ENCODE assay signal across 33 mouse cellular contexts in the genomic region with DNA sequence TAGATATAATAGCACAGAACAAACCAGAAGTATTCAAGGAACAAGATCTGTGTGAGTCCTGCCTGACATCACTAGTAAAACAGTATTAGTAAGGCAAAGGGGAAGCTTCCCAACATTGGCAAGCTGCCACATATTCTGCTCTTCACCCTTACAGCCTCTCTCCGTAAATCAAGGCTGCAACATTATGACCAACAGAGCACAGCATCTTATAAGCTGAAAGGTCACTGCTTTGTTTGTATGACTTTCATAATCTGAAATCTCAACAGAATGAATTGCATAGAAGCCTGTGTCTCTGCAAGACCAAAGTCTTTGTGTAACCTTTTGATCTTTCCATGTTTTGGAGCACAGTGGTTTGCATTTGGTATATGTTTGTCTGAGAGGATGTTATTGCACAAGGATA. TPM values are rescaled to one million over a fixed set of nuclear protein-coding genes. Genes with fewer than 3 reads are reported as not detected.
A peak's percentile ranks its signal among the peaks of the same experiment; 100 is the strongest.
DNase-seq lines count a peak whose midpoint lies in the region; ATAC-seq and TF ChIP-seq lines count a peak whose summit lies in the region.
"Had no signal": no experiment of that assay in that cellular context is flagged by ENCODE, and none has a peak within 500 bp of the region (broad histone marks: within the 10 kb centered on the region; RNA-seq: fewer than 3 reads in every experiment).

No protein-coding gene starts in this region.

- no peaks in the 10 kb centered on the region for H3K4me1 ChIP-seq in kidney, embryonic 15.5 days
- H3K4me1 ChIP-seq in limb, embryonic 14.5 days (ENCODE audit: control insufficient read depth, insufficient read depth, low read length), result no peaks in the 10 kb centered on the region
- no peaks in the 10 kb centered on the region for H3K4me1 ChIP-seq in limb, embryonic 10.5 days
- H3K4me1 ChIP-seq in MEL (ENCODE audit: control insufficient read depth in 1 of 2, insufficient read depth in 2 of 2, low read length in 2 of 2), result no peaks in the 10 kb centered on the region
- H3K4me1 ChIP-seq: embryonic facial prominence, embryonic 10.5 days; forebrain, embryonic 15.5 days; heart, embryonic 10.5 days; hindbrain, embryonic 15.5 days; intestine, embryonic 15.5 days; neural tube, embryonic 15.5 days had no signal

- peak; percentile 6 for DNase-seq in adrenal gland, postnatal 10 days
- no peak for DNase-seq in adrenal gland, adult 8-10 months
- no peak for DNase-seq in kidney, adult 9 months
- peak; percentile 2 for DNase-seq in limb, embryonic 14.5 days (ENCODE audit: low spot score)
- DNase-seq in limb, embryonic 10.5 days (ENCODE audit: low spot score), result no peak
- DNase-seq in MEL (ENCODE audit: low read depth, low spot score), result peak; percentile 57
- no peak for DNase-seq in heart, adult 11 months
- DNase-seq: cerebellum, adult 9-11 months; heart, postnatal 4 days; liver, postnatal 0 days; lung, postnatal 36 days; thymus, adult 2 months; thymus, postnatal 4 days had no signal

- TF ChIP-seq EP300 in MEL (IDR thresholded peaks at IDR 0.05; ENCODE audit: low read depth in 1 of 2, low read length in 2 of 2), result no peak

- 60% methylated on average over 1 of the region's 1 CpGs for WGBS in kidney, embryonic 15.5 days
- WGBS in limb, embryonic 14.5 days, result 52% methylated on average over 1 of the region's 1 CpGs
- WGBS in limb, embryonic 10.5 days, result 90% methylated on average over 1 of the region's 1 CpGs

- H3K36me3 ChIP-seq in kidney, embryonic 15.5 days, result no peaks in the 10 kb centered on the region
- H3K36me3 ChIP-seq in limb, embryonic 14.5 days (ENCODE audit: control insufficient read depth, insufficient read depth, low read length), result no peaks in the 10 kb centered on the region
- no peaks in the 10 kb centered on the region for H3K36me3 ChIP-seq in limb, embryonic 10.5 days
- H3K36me3 ChIP-seq in MEL (ENCODE audit: control insufficient read depth in 1 of 2, insufficient read depth in 2 of 2, low read length in 2 of 2), result no peaks in the 10 kb centered on the region
- H3K36me3 ChIP-seq: embryonic facial prominence, embryonic 10.5 days; forebrain, embryonic 15.5 days; heart, embryonic 10.5 days; hindbrain, embryonic 15.5 days; intestine, embryonic 15.5 days; neural tube, embryonic 15.5 days had no signal

- no peak for TF ChIP-seq CTCF in MEL (IDR thresholded peaks at IDR 0.05 in 2 of 3, conservative IDR thresholded peaks at IDR 0.05 in 1 of 3; ENCODE audit: control insufficient read depth in 1 of 3, insufficient read depth in 1 of 3, low read depth in 2 of 3, low read length in 3 of 3, poor library complexity in 1 of 3, severe bottlenecking in 1 of 3)

- H3K79me2 ChIP-seq in MEL (ENCODE audit: control insufficient read depth, insufficient read depth, low read length, poor library complexity), result no peaks in the 10 kb centered on the region

- peak; percentile 81 for ATAC-seq in kidney, embryonic 15.5 days (replicated peaks; ENCODE audit: low FRiP score)
- no peak for ATAC-seq in limb, embryonic 14.5 days (ENCODE audit: low FRiP score, low read depth)
- ATAC-seq: activated CD4-positive, CD25-positive, alpha-beta regulatory T cell, adult 4 months; CD4-positive, CD25-positive, alpha-beta regulatory T cell, adult 4 months; forebrain, embryonic 15.5 days; intestine, embryonic 15.5 days; liver, postnatal 0 days had no signal

- H3K27me3 ChIP-seq in kidney, embryonic 15.5 days, result no peaks in the 10 kb centered on the region
- no peaks in the 10 kb centered on the region for H3K27me3 ChIP-seq in limb, embryonic 14.5 days (ENCODE audit: control insufficient read depth, insufficient read depth, low read length)
- H3K27me3 ChIP-seq in limb, embryonic 10.5 days (ENCODE audit: low read depth, poor library complexity, severe bottlenecking), result no peaks in the 10 kb centered on the region
- H3K27me3 ChIP-seq in MEL (ENCODE audit: control insufficient read depth in 1 of 2, insufficient read depth in 2 of 2, low read length in 2 of 2), result no peaks in the 10 kb centered on the region
- H3K27me3 ChIP-seq: forebrain, embryonic 15.5 days; hindbrain, embryonic 15.5 days; intestine, embryonic 15.5 days; neural tube, embryonic 15.5 days had no signal

- no peak overlapping the region for H3K27ac ChIP-seq in kidney, embryonic 15.5 days
- H3K27ac ChIP-seq in limb, embryonic 14.5 days (replicated peaks; ENCODE audit: low read depth, low read length), result no peak overlapping the region
- no peak overlapping the region for H3K27ac ChIP-seq in limb, embryonic 10.5 days
- H3K27ac ChIP-seq in MEL (ENCODE audit: control insufficient read depth, low read depth, low read length), result no peak overlapping the region
- H3K27ac ChIP-seq: embryonic facial prominence, embryonic 10.5 days; forebrain, embryonic 15.5 days; heart, embryonic 10.5 days; hindbrain, embryonic 15.5 days; intestine, embryonic 15.5 days; layer of hippocampus, adult 2 months; neural tube, embryonic 15.5 days; stomach, postnatal 0 days had no signal

- no peaks in the 10 kb centered on the region for H3K9me3 ChIP-seq in kidney, embryonic 15.5 days (replicated peaks)
- H3K9me3 ChIP-seq in limb, embryonic 14.5 days (ENCODE audit: control insufficient read depth, low read length), result no peaks in the 10 kb centered on the region
- no peaks in the 10 kb centered on the region for H3K9me3 ChIP-seq in limb, embryonic 10.5 days (replicated peaks)
- no peaks in the 10 kb centered on the region for H3K9me3 ChIP-seq in MEL (replicated peaks; ENCODE audit: insufficient read depth, low read length)
- H3K9me3 ChIP-seq: embryonic facial prominence, embryonic 10.5 days; forebrain, embryonic 15.5 days; heart, embryonic 10.5 days; hindbrain, embryonic 15.5 days; intestine, embryonic 15.5 days; neural tube, embryonic 15.5 days had no signal

- TF ChIP-seq POLR2A in limb, embryonic 14.5 days (IDR thresholded peaks at IDR 0.05; ENCODE audit: borderline replicate concordance, extremely low read depth, insufficient read depth, insufficient read length), result no peak
- no peak for TF ChIP-seq POLR2A in MEL (IDR thresholded peaks at IDR 0.05; ENCODE audit: control insufficient read depth in 1 of 2, insufficient read depth in 1 of 2, low read depth in 1 of 2, low read length in 2 of 2, poor library complexity in 1 of 2)

- TF ChIP-seq RAD21 in MEL (IDR thresholded peaks at IDR 0.05; ENCODE audit: low read depth, low read length), result no peak

- no peak overlapping the region for H3K9ac ChIP-seq in kidney, embryonic 15.5 days
- H3K9ac ChIP-seq in limb, embryonic 14.5 days (ENCODE audit: low read depth, low read length, severe bottlenecking), result no peak overlapping the region
- no peak overlapping the region for H3K9ac ChIP-seq in MEL (ENCODE audit: control insufficient read depth, low read depth, low read length, poor library complexity, severe bottlenecking)
- H3K9ac ChIP-seq: forebrain, embryonic 15.5 days; hindbrain, embryonic 15.5 days; intestine, embryonic 15.5 days; liver, postnatal 0 days; neural tube, embryonic 15.5 days had no signal

- H3K4me3 ChIP-seq in kidney, embryonic 15.5 days (replicated peaks), result no peak overlapping the region
- H3K4me3 ChIP-seq in limb, embryonic 14.5 days (replicated peaks; ENCODE audit: low read length), result no peak overlapping the region
- no peak overlapping the region for H3K4me3 ChIP-seq in limb, embryonic 10.5 days
- no peak overlapping the region for H3K4me3 ChIP-seq in MEL (ENCODE audit: control insufficient read depth in 1 of 2, insufficient read depth in 1 of 2, low read depth in 2 of 2, low read length in 2 of 2)
- H3K4me3 ChIP-seq: embryonic facial prominence, embryonic 10.5 days; forebrain, embryonic 15.5 days; heart, embryonic 10.5 days; hindbrain, embryonic 15.5 days; intestine, embryonic 15.5 days; layer of hippocampus, adult 2 months; neural tube, embryonic 15.5 days had no signal

- no peak overlapping the region for H3K4me2 ChIP-seq in kidney, embryonic 15.5 days
- no peak overlapping the region for H3K4me2 ChIP-seq in limb, embryonic 14.5 days (replicated peaks; ENCODE audit: low read depth, low read length, severe bottlenecking)
- H3K4me2 ChIP-seq: forebrain, embryonic 15.5 days; hindbrain, embryonic 15.5 days; intestine, embryonic 15.5 days; liver, embryonic 11.5 days; neural tube, embryonic 15.5 days had no signal

TF ChIP-seq in MEL, 35 proteins besides CTCF, POLR2A, EP300 and RAD21:
- no peak for TF ChIP-seq TBP (IDR thresholded peaks at IDR 0.05; ENCODE audit: low read depth, low read length)
- no peak for TF ChIP-seq NELFE (IDR thresholded peaks at IDR 0.05; ENCODE audit: low read depth, low read length)
- TF ChIP-seq MAX (IDR thresholded peaks at IDR 0.05; ENCODE audit: low read length), result no peak

RNA-seq across cellular contexts. Expression of a gene that starts 51.1 kb away (rescaled TPM):
- not detected for total RNA-seq in adrenal gland, postnatal 10 days (2021)
- total RNA-seq in adrenal gland, adult 8-10 months (2022), result not detected
- polyA plus RNA-seq in kidney, embryonic 15.5 days (2015; fragmentation: Nextera tagmentation; extraction: Ambion mirVana), result not detected in 2 replicates
- not detected in 2 replicates for polyA plus RNA-seq in limb, embryonic 14.5 days (2012; rRNA removed)
- polyA plus RNA-seq in limb, embryonic 14.5 days (2014; fragmentation: Nextera tagmentation; extraction: Ambion mirVana), result not detected in 2 replicates
- not detected in 2 replicates for polyA plus RNA-seq in limb, embryonic 10.5 days (2016; fragmentation: Nextera tagmentation; extraction: Ambion mirVana)
- total RNA-seq in MEL (2012; rRNA removed), result not detected in 2 replicates
- not detected for polyA plus RNA-seq in MEL (2012; ENCODE audit: insufficient read depth in 1 of 2, insufficient read length in 2 of 2, low read depth in 1 of 2, low replicate concordance in 2 of 2, missing spikeins in 1 of 2)
- total RNA-seq: gastrocnemius, adult 8-10 months; heart, postnatal 4 days; layer of hippocampus, adult 2 months; layer of hippocampus, postnatal 25 days; megakaryocyte-erythroid progenitor cell, adult 5-6 weeks had no signal
- polyA plus RNA-seq: activated CD4-positive, CD25-positive, alpha-beta regulatory T cell, adult 4 months; CD4-positive, CD25-positive, alpha-beta regulatory T cell, adult 4 months; cortical plate, adult 2 months; embryonic facial prominence, embryonic 10.5 days; forebrain, embryonic 15.5 days; gonadal fat pad, adult 2 months; heart, embryonic 10.5 days; heart, embryonic 16.5 days; hindbrain, embryonic 15.5 days; intestine, embryonic 15.5 days; limb, embryonic 11.5 days; liver, embryonic 11.5 days; liver, postnatal 0 days; neural tube, embryonic 15.5 days; small intestine, adult 2 months; stomach, postnatal 0 days; thymus, adult 2 months had no signal

Comparison
In these comparisons a context has a peak if more than half of its experiments do, and no peak if none do; other contexts are left out.
1. DNase-seq: peak in adrenal gland, postnatal 10 days (single experiment), limb, embryonic 14.5 days (single experiment) and MEL (single experiment); none in adrenal gland, adult 8-10 months (single experiment), kidney, adult 9 months (single experiment), limb, embryonic 10.5 days (single experiment) and heart, adult 11 months (single experiment).